Mouse (Mus musculus) thymus, postnatal 10 days (tissue): ENCODE results near the gene H2afy.

Source experiments
- DNase-seq, 2 experiments: peaks; one replicate each; pipeline ENCODE4 v3.0.0; 2021; ENCODE audit warnings: low spot score in 2 of 2

H2afy gene

GRCm38 (mm10) chr13:56136200-56136599 is at the start of gene H2afy:
H2afy (minus strand) TSS chr13:56136361.
- DNase-seq: no peak

GRCm38 (mm10) chr13:56183687-56184086 is 47.5 kb upstream of the H2afy start:
- no peak for DNase-seq

- DNase-seq: no peak
These were observed 45.3 kb upstream of the H2afy start for GRCm38 (mm10) chr13:56181424-56181823.

- no peak for DNase-seq
These were observed 42.4 kb upstream of the H2afy start, which contains the start of gene Tifab for GRCm38 (mm10) chr13:56178416-56179035. Tifab (minus strand) TSS chr13:56178885.

GRCm38 (mm10) chr13:56176310-56176709 is 40.1 kb upstream of the H2afy start:
- peak; percentile 46 to 50 for DNase-seq

- DNase-seq: peak; percentile 61 to 63
These were observed 39.7 kb upstream of the H2afy start for GRCm38 (mm10) chr13:56175848-56176247.

GRCm38 (mm10) chr13:56172901-56173545 is 36.9 kb upstream of the H2afy start:
- no peak for DNase-seq

- no peak for DNase-seq
These were observed 35.9 kb upstream of the H2afy start for GRCm38 (mm10) chr13:56172106-56172505.

GRCm38 (mm10) chr13:56168403-56168781 is 32.2 kb upstream of the H2afy start:
- DNase-seq: no peak

GRCm38 (mm10) chr13:56167446-56168402 is 31.6 kb upstream of the H2afy start:
- peak in 1 of 2 experiments; percentile 47 for DNase-seq

GRCm38 (mm10) chr13:56165561-56165960 is 29.4 kb upstream of the H2afy start:
- no peak for DNase-seq

- no peak for DNase-seq
These were observed 28.2 kb upstream of the H2afy start for GRCm38 (mm10) chr13:56164372-56164771.

- no peak for DNase-seq
These were observed 27.6 kb upstream of the H2afy start for GRCm38 (mm10) chr13:56163751-56164150.

GRCm38 (mm10) chr13:56162859-56163258 is 26.7 kb upstream of the H2afy start:
- DNase-seq: no peak

GRCm38 (mm10) chr13:56159614-56160363 is 23.6 kb upstream of the H2afy start:
- DNase-seq: no peak

- DNase-seq: peak; percentile 35 to 40
These were observed 22.9 kb upstream of the H2afy start for GRCm38 (mm10) chr13:56159016-56159601.

- no peak for DNase-seq
These were observed 19.5 kb upstream of the H2afy start for GRCm38 (mm10) chr13:56155671-56156070.

GRCm38 (mm10) chr13:56155048-56155447 is 18.9 kb upstream of the H2afy start:
- DNase-seq: no peak

- no peak for DNase-seq
These were observed 16.8 kb upstream of the H2afy start for GRCm38 (mm10) chr13:56152773-56153460.

- DNase-seq: peak; percentile 63 to 79
These were observed 15.5 kb upstream of the H2afy start for GRCm38 (mm10) chr13:56151404-56152226.
